Mouse (Mus musculus): ENCODE results near the gene Nup88. TPM values are rescaled to one million over a fixed set of nuclear protein-coding genes. Genes with fewer than 3 reads are reported as not detected.
A peak's percentile ranks its signal among the peaks of the same experiment; 100 is the strongest.

Nup88 gene
- 169 and 176 TPM in 2 replicates for polyA plus RNA-seq (2014; fragmentation: Nextera tagmentation; extraction: Ambion mirVana)

GRCm38 (mm10) chr11:70969821-70970559 lies at the start of gene Nup88, which contains the start of gene Rpain:
Nup88 (minus strand) TSS chr11:70969973.
Rpain (plus strand) TSS chr11:70970213.
- peak within 1 kb of the TSS; percentile 88 for H3K9ac ChIP-seq (ENCODE audit: low read length)
- H3K4me3 ChIP-seq (ENCODE audit: low read depth, low read length), result peak within 1 kb of the TSS; percentile 94
- ATAC-seq (replicated peaks; ENCODE audit: low FRiP score), result peak; percentile 97
- H3K36me3 ChIP-seq (ENCODE audit: control insufficient read depth, insufficient read depth, low read length), result peaks cover 4% of the 10 kb centered on the region; the same call in 1 of the 2 replicates
- peak; percentile 97 for DNase-seq (ENCODE audit: low spot score)
- WGBS, result under 1% methylated on average over 43 of the region's 43 CpGs
- H3K9me3 ChIP-seq (ENCODE audit: control insufficient read depth, low read length), result no peaks in the 10 kb centered on the region; the same call in 1 of the 2 replicates
- H3K4me1 ChIP-seq (replicated peaks; ENCODE audit: control insufficient read depth, insufficient read depth, low read length), result no peaks in the 10 kb centered on the region; the same call in 1 of the 2 replicates
- peak within 1 kb of the TSS; percentile 71 for H3K27ac ChIP-seq (ENCODE audit: low read depth, low read length)
- peak within 1 kb of the TSS; percentile 80 for H3K4me2 ChIP-seq (ENCODE audit: low read depth, low read length, severe bottlenecking)
- no peaks in the 10 kb centered on the region for H3K27me3 ChIP-seq (ENCODE audit: control insufficient read depth, insufficient read depth, low read length)

- H3K27me3 ChIP-seq (ENCODE audit: control insufficient read depth, insufficient read depth, low read length), result no peaks in the 10 kb centered on the region
- peak overlapping the region; percentile 73 for H3K4me2 ChIP-seq (ENCODE audit: low read depth, low read length, severe bottlenecking)
- H3K9ac ChIP-seq (ENCODE audit: low read length), result peak overlapping the region; percentile 89
- ATAC-seq (replicated peaks; ENCODE audit: low FRiP score) (peak; percentile 42), DNase-seq (ENCODE audit: low spot score) (no peak)
- WGBS, result 7% methylated on average over 28 of the region's 28 CpGs
- H3K4me1 ChIP-seq (replicated peaks; ENCODE audit: control insufficient read depth, insufficient read depth, low read length), result peaks cover 14% of the 10 kb centered on the region; the same call in 1 of the 2 replicates
- H3K9me3 ChIP-seq (ENCODE audit: control insufficient read depth, low read length), result no peaks in the 10 kb centered on the region
- H3K36me3 ChIP-seq (ENCODE audit: control insufficient read depth, insufficient read depth, low read length), result peaks cover 4% of the 10 kb centered on the region
- H3K4me3 ChIP-seq (ENCODE audit: low read depth, low read length), result peak overlapping the region; percentile 86
- H3K27ac ChIP-seq (ENCODE audit: low read depth, low read length), result no peak overlapping the region
Measured at GRCm38 (mm10) chr11:71018416-71019200, 48.8 kb upstream of the Nup88 start.

- Histone ChIP-seq H3K4me2 (ENCODE audit: low read depth, low read length, severe bottlenecking) (no peak overlapping the region), H3K9ac (ENCODE audit: low read length) (no peak overlapping the region), H3K27me3 (ENCODE audit: control insufficient read depth, insufficient read depth, low read length) (no peaks in the 10 kb centered on the region), H3K4me3 (ENCODE audit: low read depth, low read length) (no peak overlapping the region), H3K36me3 (ENCODE audit: control insufficient read depth, insufficient read depth, low read length) (peaks cover 4% of the 10 kb centered on the region), H3K4me1 (replicated peaks; ENCODE audit: control insufficient read depth, insufficient read depth, low read length) (peaks cover 14% of the 10 kb centered on the region; the same call in 1 of the 2 replicates), H3K27ac (ENCODE audit: low read depth, low read length) (no peak overlapping the region), H3K9me3 (ENCODE audit: control insufficient read depth, low read length) (no peaks in the 10 kb centered on the region)
- no peak for ATAC-seq (replicated peaks; ENCODE audit: low FRiP score)
- DNase-seq (ENCODE audit: low spot score), result no peak
- WGBS, result 90% methylated on average over 1 of the region's 1 CpGs
Measured at GRCm38 (mm10) chr11:71017051-71017450, 47.3 kb upstream of the Nup88 start.

- Histone ChIP-seq H3K9me3 (ENCODE audit: control insufficient read depth, low read length) (no peaks in the 10 kb centered on the region), H3K4me3 (ENCODE audit: low read depth, low read length) (no peak overlapping the region), H3K9ac (ENCODE audit: low read length) (no peak overlapping the region), H3K27ac (ENCODE audit: low read depth, low read length) (no peak overlapping the region), H3K4me2 (ENCODE audit: low read depth, low read length, severe bottlenecking) (no peak overlapping the region), H3K36me3 (ENCODE audit: control insufficient read depth, insufficient read depth, low read length) (no peaks in the 10 kb centered on the region; the same call in 1 of the 2 replicates), H3K4me1 (replicated peaks; ENCODE audit: control insufficient read depth, insufficient read depth, low read length) (0 out of 2 replicates have a peak, but pooled peaks cover 3% of the 10 kb centered on the region), H3K27me3 (ENCODE audit: control insufficient read depth, insufficient read depth, low read length) (no peaks in the 10 kb centered on the region)
- ATAC-seq (replicated peaks; ENCODE audit: low FRiP score) (no peak), DNase-seq (ENCODE audit: low spot score) (no peak)
- 95% methylated on average over 7 of the region's 7 CpGs for WGBS
Measured at GRCm38 (mm10) chr11:71012743-71013142, 43.0 kb upstream of the Nup88 start.

GRCm38 (mm10) chr11:71008321-71008720 lies 38.5 kb upstream of the Nup88 start:
- H3K27ac ChIP-seq (ENCODE audit: low read depth, low read length), result no peak overlapping the region
- H3K4me3 ChIP-seq (ENCODE audit: low read depth, low read length), result no peak overlapping the region
- H3K4me2 ChIP-seq (ENCODE audit: low read depth, low read length, severe bottlenecking), result no peak overlapping the region
- no peaks in the 10 kb centered on the region for H3K4me1 ChIP-seq (replicated peaks; ENCODE audit: control insufficient read depth, insufficient read depth, low read length)
- DNase-seq (ENCODE audit: low spot score) (no peak), ATAC-seq (replicated peaks; ENCODE audit: low FRiP score) (no peak)
- 91% methylated on average over 3 of the region's 3 CpGs for WGBS
- H3K9ac ChIP-seq (ENCODE audit: low read length), result no peak overlapping the region
- H3K9me3 ChIP-seq (ENCODE audit: control insufficient read depth, low read length), result no peaks in the 10 kb centered on the region
- no peaks in the 10 kb centered on the region for H3K27me3 ChIP-seq (ENCODE audit: control insufficient read depth, insufficient read depth, low read length)
- H3K36me3 ChIP-seq (ENCODE audit: control insufficient read depth, insufficient read depth, low read length), result no peaks in the 10 kb centered on the region; the same call in 1 of the 2 replicates

- Histone ChIP-seq H3K27ac (ENCODE audit: low read depth, low read length) (no peak overlapping the region), H3K4me3 (ENCODE audit: low read depth, low read length) (no peak overlapping the region), H3K9ac (ENCODE audit: low read length) (no peak overlapping the region), H3K4me1 (replicated peaks; ENCODE audit: control insufficient read depth, insufficient read depth, low read length) (peaks cover 4% of the 10 kb centered on the region; the same call in 1 of the 2 replicates), H3K27me3 (ENCODE audit: control insufficient read depth, insufficient read depth, low read length) (no peaks in the 10 kb centered on the region), H3K9me3 (ENCODE audit: control insufficient read depth, low read length) (no peaks in the 10 kb centered on the region), H3K36me3 (ENCODE audit: control insufficient read depth, insufficient read depth, low read length) (no peaks in the 10 kb centered on the region; the same call in 1 of the 2 replicates), H3K4me2 (ENCODE audit: low read depth, low read length, severe bottlenecking) (no peak overlapping the region)
- 92% methylated on average over 7 of the region's 7 CpGs for WGBS
- DNase-seq (ENCODE audit: low spot score) (no peak), ATAC-seq (replicated peaks; ENCODE audit: low FRiP score) (no peak)
Measured at GRCm38 (mm10) chr11:71007831-71008230, 38.1 kb upstream of the Nup88 start.

- H3K9me3 ChIP-seq (ENCODE audit: control insufficient read depth, low read length), result no peaks in the 10 kb centered on the region
- H3K4me2 ChIP-seq (ENCODE audit: low read depth, low read length, severe bottlenecking), result no peak overlapping the region
- H3K9ac ChIP-seq (ENCODE audit: low read length), result no peak overlapping the region
- no peaks in the 10 kb centered on the region; the same call in 1 of the 2 replicates for H3K36me3 ChIP-seq (ENCODE audit: control insufficient read depth, insufficient read depth, low read length)
- peaks cover 4% of the 10 kb centered on the region; the same call in 1 of the 2 replicates for H3K4me1 ChIP-seq (replicated peaks; ENCODE audit: control insufficient read depth, insufficient read depth, low read length)
- H3K4me3 ChIP-seq (ENCODE audit: low read depth, low read length), result no peak overlapping the region
- no peak overlapping the region for H3K27ac ChIP-seq (ENCODE audit: low read depth, low read length)
- DNase-seq (ENCODE audit: low spot score), result no peak
- ATAC-seq (replicated peaks; ENCODE audit: low FRiP score), result no peak
- H3K27me3 ChIP-seq (ENCODE audit: control insufficient read depth, insufficient read depth, low read length), result no peaks in the 10 kb centered on the region
- WGBS, result 96% methylated on average over 6 of the region's 6 CpGs
Measured at GRCm38 (mm10) chr11:71007026-71007425, 37.3 kb upstream of the Nup88 start.

- Histone ChIP-seq H3K9me3 (ENCODE audit: control insufficient read depth, low read length) (no peaks in the 10 kb centered on the region), H3K36me3 (ENCODE audit: control insufficient read depth, insufficient read depth, low read length) (no peaks in the 10 kb centered on the region; the same call in 1 of the 2 replicates), H3K4me1 (replicated peaks; ENCODE audit: control insufficient read depth, insufficient read depth, low read length) (peaks cover 4% of the 10 kb centered on the region; the same call in 1 of the 2 replicates), H3K4me3 (ENCODE audit: low read depth, low read length) (peak overlapping the region; percentile 87; the same call in 1 of the 2 replicates), H3K27me3 (ENCODE audit: control insufficient read depth, insufficient read depth, low read length) (no peaks in the 10 kb centered on the region), H3K9ac (ENCODE audit: low read length) (no peak overlapping the region; the same call in 1 of the 2 replicates), H3K27ac (ENCODE audit: low read depth, low read length) (no peak overlapping the region), H3K4me2 (ENCODE audit: low read depth, low read length, severe bottlenecking) (peak overlapping the region; percentile 38; the same call in 1 of the 2 replicates)
- 62% methylated on average over 5 of the region's 5 CpGs for WGBS
- ATAC-seq (replicated peaks; ENCODE audit: low FRiP score) (no peak), DNase-seq (ENCODE audit: low spot score) (no peak)
Measured at GRCm38 (mm10) chr11:71005046-71005445, 35.3 kb upstream of the Nup88 start.

Measured in forebrain, embryonic 11.5 days (tissue).